Mouse (Mus musculus): ENCODE results near the gene Dhx32. TPM values are rescaled to one million over a fixed set of nuclear protein-coding genes. Genes with fewer than 3 reads are reported as not detected.

Dhx32 gene
- 10 to 100 TPM in 18 of 26 experiments, 1 to 10 TPM in 8; 3.6 to 39.9 (median 15.4) TPM for total RNA-seq (2018; cell fraction: chromatin; rRNA removed)
- 10 to 100 TPM; 10.8 to 28.9 (median 17.1) TPM for total RNA-seq (2018; cell fraction: cytosol; rRNA removed)
- 10 to 100 TPM in 18 of 26 experiments, 1 to 10 TPM in 8; 5.8 to 41.9 (median 15.2) TPM for total RNA-seq (2018; cell fraction: nucleus; rRNA removed)
- polyA plus RNA-seq (2018) = 17.2 to 25.8 TPM (median 21.2 TPM) in 3 replicates

- H3K79me2 ChIP-seq (ENCODE audit: inconsistent target) = no peaks in the 10 kb centered on the region
- WGBS (ENCODE audit: missing documents) = 63% methylated on average over 17 of the region's 18 CpGs
- H3K4me3 ChIP-seq (ENCODE audit: inconsistent target) = no peak within 1 kb of the TSS
- no peaks in the 10 kb centered on the region for H3K36me3 ChIP-seq (ENCODE audit: inconsistent target)
- no peak within 1 kb of the TSS for H3K27ac ChIP-seq
Measured at GRCm38 (mm10) chr7:133782717-133783435, at the start of gene Dhx32. Gene Dhx32, minus strand, starts transcription at chr7:133782726.

GRCm38 (mm10) chr7:133829579-133829978 lies 47.1 kb upstream of the Dhx32 start:
- Histone ChIP-seq H3K27ac (no peak overlapping the region), H3K79me2 (ENCODE audit: inconsistent target) (no peaks in the 10 kb centered on the region), H3K36me3 (ENCODE audit: inconsistent target) (no peaks in the 10 kb centered on the region), H3K4me3 (ENCODE audit: inconsistent target) (no peak overlapping the region)
- WGBS (ENCODE audit: missing documents) = 10% methylated on average over 7 of the region's 7 CpGs

- Histone ChIP-seq H3K79me2 (ENCODE audit: inconsistent target) (no peaks in the 10 kb centered on the region), H3K36me3 (ENCODE audit: inconsistent target) (no peaks in the 10 kb centered on the region), H3K4me3 (ENCODE audit: inconsistent target) (no peak overlapping the region), H3K27ac (no peak overlapping the region)
- WGBS (ENCODE audit: missing documents) = 81% methylated on average over 4 of the region's 4 CpGs
Measured at GRCm38 (mm10) chr7:133828514-133828913, 46.0 kb upstream of the Dhx32 start.

- 85% methylated on average over 2 of the region's 2 CpGs for WGBS (ENCODE audit: missing documents)
- Histone ChIP-seq H3K79me2 (ENCODE audit: inconsistent target) (no peaks in the 10 kb centered on the region), H3K4me3 (ENCODE audit: inconsistent target) (no peak overlapping the region), H3K36me3 (ENCODE audit: inconsistent target) (no peaks in the 10 kb centered on the region), H3K27ac (no peak overlapping the region)
Measured at GRCm38 (mm10) chr7:133824579-133824978, 42.1 kb upstream of the Dhx32 start.

GRCm38 (mm10) chr7:133823751-133824150 lies 41.2 kb upstream of the Dhx32 start:
- WGBS (ENCODE audit: missing documents) = 96% methylated on average over 6 of the region's 6 CpGs

GRCm38 (mm10) chr7:133813331-133813730 lies 30.8 kb upstream of the Dhx32 start:
- WGBS (ENCODE audit: missing documents) = 93% methylated on average over 4 of the region's 4 CpGs
- Histone ChIP-seq H3K36me3 (ENCODE audit: inconsistent target) (no peaks in the 10 kb centered on the region), H3K4me3 (ENCODE audit: inconsistent target) (no peak overlapping the region), H3K79me2 (ENCODE audit: inconsistent target) (no peaks in the 10 kb centered on the region), H3K27ac (no peak overlapping the region)

More at GRCm38 (mm10) chr7:133823751-133824150, 41.2 kb upstream of the Dhx32 start:
- H3K36me3 ChIP-seq (ENCODE audit: inconsistent target) = no peaks in the 10 kb centered on the region
- H3K79me2 ChIP-seq (ENCODE audit: inconsistent target) = no peaks in the 10 kb centered on the region
- H3K27ac ChIP-seq = no peak overlapping the region
- no peak overlapping the region for H3K4me3 ChIP-seq (ENCODE audit: inconsistent target)

- WGBS (ENCODE audit: missing documents) = 88% methylated on average over 7 of the region's 7 CpGs
- Histone ChIP-seq H3K27ac (no peak overlapping the region), H3K36me3 (ENCODE audit: inconsistent target) (no peaks in the 10 kb centered on the region), H3K79me2 (ENCODE audit: inconsistent target) (no peaks in the 10 kb centered on the region), H3K4me3 (ENCODE audit: inconsistent target) (no peak overlapping the region)
Measured at GRCm38 (mm10) chr7:133812927-133813326, 30.4 kb upstream of the Dhx32 start.

GRCm38 (mm10) chr7:133805614-133806175 lies 23.2 kb upstream of the Dhx32 start:
- no peak overlapping the region for H3K4me3 ChIP-seq (ENCODE audit: inconsistent target)
- H3K79me2 ChIP-seq (ENCODE audit: inconsistent target) = no peaks in the 10 kb centered on the region
- H3K36me3 ChIP-seq (ENCODE audit: inconsistent target) = no peaks in the 10 kb centered on the region
- H3K27ac ChIP-seq = no peak overlapping the region
- 65% methylated on average over 7 of the region's 7 CpGs for WGBS (ENCODE audit: missing documents)

- WGBS (ENCODE audit: missing documents) = 83% methylated on average over 6 of the region's 6 CpGs
- no peak overlapping the region for H3K27ac ChIP-seq
- no peak overlapping the region for H3K4me3 ChIP-seq (ENCODE audit: inconsistent target)
- H3K36me3 ChIP-seq (ENCODE audit: inconsistent target) = no peaks in the 10 kb centered on the region
- H3K79me2 ChIP-seq (ENCODE audit: inconsistent target) = no peaks in the 10 kb centered on the region
Measured at GRCm38 (mm10) chr7:133801823-133802222, 19.3 kb upstream of the Dhx32 start.

- WGBS (ENCODE audit: missing documents) = 92% methylated on average over 5 of the region's 5 CpGs
- no peak overlapping the region for H3K27ac ChIP-seq
Measured at GRCm38 (mm10) chr7:133799928-133800327, 17.4 kb upstream of the Dhx32 start.

GRCm38 (mm10) chr7:133794720-133795119 lies 12.2 kb upstream of the Dhx32 start:
- no peaks in the 10 kb centered on the region for H3K36me3 ChIP-seq (ENCODE audit: inconsistent target)
- no peaks in the 10 kb centered on the region for H3K79me2 ChIP-seq (ENCODE audit: inconsistent target)
- no peak overlapping the region for H3K27ac ChIP-seq
- no peak overlapping the region for H3K4me3 ChIP-seq (ENCODE audit: inconsistent target)
- 84% methylated on average over 2 of the region's 2 CpGs for WGBS (ENCODE audit: missing documents)

More at GRCm38 (mm10) chr7:133799928-133800327, 17.4 kb upstream of the Dhx32 start:
- H3K79me2 ChIP-seq (ENCODE audit: inconsistent target) = no peaks in the 10 kb centered on the region
- H3K36me3 ChIP-seq (ENCODE audit: inconsistent target) = no peaks in the 10 kb centered on the region
- no peak overlapping the region for H3K4me3 ChIP-seq (ENCODE audit: inconsistent target)

- Histone ChIP-seq H3K27ac (no peak overlapping the region), H3K4me3 (ENCODE audit: inconsistent target) (no peak overlapping the region), H3K79me2 (ENCODE audit: inconsistent target) (no peaks in the 10 kb centered on the region), H3K36me3 (ENCODE audit: inconsistent target) (no peaks in the 10 kb centered on the region)
- WGBS (ENCODE audit: missing documents) = 64% methylated on average over 9 of the region's 10 CpGs
Measured at GRCm38 (mm10) chr7:133793248-133794131, 11.0 kb upstream of the Dhx32 start.

GRCm38 (mm10) chr7:133792771-133793170 lies 10.2 kb upstream of the Dhx32 start:
- H3K27ac ChIP-seq = no peak overlapping the region
- no peaks in the 10 kb centered on the region for H3K79me2 ChIP-seq (ENCODE audit: inconsistent target)
- H3K4me3 ChIP-seq (ENCODE audit: inconsistent target) = no peak overlapping the region
- WGBS (ENCODE audit: missing documents) = 89% methylated on average over 1 of the region's 1 CpGs
- H3K36me3 ChIP-seq (ENCODE audit: inconsistent target) = no peaks in the 10 kb centered on the region

- Histone ChIP-seq H3K79me2 (ENCODE audit: inconsistent target) (no peaks in the 10 kb centered on the region), H3K27ac (no peak overlapping the region), H3K36me3 (ENCODE audit: inconsistent target) (no peaks in the 10 kb centered on the region), H3K4me3 (ENCODE audit: inconsistent target) (no peak overlapping the region)
- WGBS (ENCODE audit: missing documents) = 89% methylated on average over 4 of the region's 4 CpGs
Measured at GRCm38 (mm10) chr7:133790608-133791229, 8.2 kb upstream of the Dhx32 start.
